Mouse (Mus musculus): Measurements from ENCODE around the gene Sp140. TPM values are rescaled to one million over a fixed set of nuclear protein-coding genes. Genes with fewer than 3 reads are reported as not detected.
"Not testable (repeated sequence)": the region's sequence is repeated elsewhere in the genome, so short reads cannot be mapped to it uniquely, and the experiment has no call there.

Sp140 gene
- polyA plus RNA-seq, 1 experiment from 2014 or later: 1.2 TPM

GRCm38 (mm10) chr1:85615819-85616218 is 15.6 kb downstream of the Sp140 start:
- H3K4me1 ChIP-seq (ENCODE audit: control insufficient read depth, insufficient read depth, low read length); H3K9me3 ChIP-seq (ENCODE audit: control insufficient read depth, low read length); H3K36me3 ChIP-seq (ENCODE audit: control insufficient read depth, insufficient read depth, low read length); H3K27me3 ChIP-seq (ENCODE audit: control insufficient read depth, insufficient read depth, low read length); H3K4me2 ChIP-seq (ENCODE audit: low read depth, severe bottlenecking); ATAC-seq (ENCODE audit: insufficient number of reproducible peaks, low FRiP score, low TSS enrichment, low read depth); H3K27ac ChIP-seq (replicated peaks; ENCODE audit: low read depth, low read length); H3K4me3 ChIP-seq (ENCODE audit: low read depth, low read length); H3K9ac ChIP-seq (ENCODE audit: low read length); DNase-seq (ENCODE audit: low spot score): not testable (repeated sequence)
- WGBS: 63% methylated on average over 3 of the region's 3 CpGs

GRCm38 (mm10) chr1:85617161-85617560 is 17.0 kb downstream of the Sp140 start:
- not testable (repeated sequence) for DNase-seq (ENCODE audit: low spot score); H3K4me3 ChIP-seq (ENCODE audit: low read depth, low read length); H3K27me3 ChIP-seq (ENCODE audit: control insufficient read depth, insufficient read depth, low read length); H3K9me3 ChIP-seq (ENCODE audit: control insufficient read depth, low read length); H3K4me2 ChIP-seq (ENCODE audit: low read depth, severe bottlenecking); H3K27ac ChIP-seq (replicated peaks; ENCODE audit: low read depth, low read length); H3K9ac ChIP-seq (ENCODE audit: low read length); H3K4me1 ChIP-seq (ENCODE audit: control insufficient read depth, insufficient read depth, low read length); H3K36me3 ChIP-seq (ENCODE audit: control insufficient read depth, insufficient read depth, low read length); ATAC-seq (ENCODE audit: insufficient number of reproducible peaks, low FRiP score, low TSS enrichment, low read depth)
- WGBS: 71% methylated on average over 4 of the region's 5 CpGs

GRCm38 (mm10) chr1:85618689-85619088 is 18.5 kb downstream of the Sp140 start:
- H3K4me1 ChIP-seq (ENCODE audit: control insufficient read depth, insufficient read depth, low read length); H3K9ac ChIP-seq (ENCODE audit: low read length); ATAC-seq (ENCODE audit: insufficient number of reproducible peaks, low FRiP score, low TSS enrichment, low read depth); H3K27ac ChIP-seq (replicated peaks; ENCODE audit: low read depth, low read length); H3K4me2 ChIP-seq (ENCODE audit: low read depth, severe bottlenecking); H3K4me3 ChIP-seq (ENCODE audit: low read depth, low read length); H3K9me3 ChIP-seq (ENCODE audit: control insufficient read depth, low read length); H3K36me3 ChIP-seq (ENCODE audit: control insufficient read depth, insufficient read depth, low read length); DNase-seq (ENCODE audit: low spot score); H3K27me3 ChIP-seq (ENCODE audit: control insufficient read depth, insufficient read depth, low read length): not testable (repeated sequence)
- WGBS: 55% methylated on average over 1 of the region's 1 CpGs

GRCm38 (mm10) chr1:85636936-85637335 is 36.8 kb downstream of the Sp140 start:
- not testable (repeated sequence) for H3K9me3 ChIP-seq (ENCODE audit: control insufficient read depth, low read length); ATAC-seq (ENCODE audit: insufficient number of reproducible peaks, low FRiP score, low TSS enrichment, low read depth); H3K27ac ChIP-seq (replicated peaks; ENCODE audit: low read depth, low read length); H3K9ac ChIP-seq (ENCODE audit: low read length); H3K4me2 ChIP-seq (ENCODE audit: low read depth, severe bottlenecking); H3K36me3 ChIP-seq (ENCODE audit: control insufficient read depth, insufficient read depth, low read length); DNase-seq (ENCODE audit: low spot score); H3K27me3 ChIP-seq (ENCODE audit: control insufficient read depth, insufficient read depth, low read length); H3K4me3 ChIP-seq (ENCODE audit: low read depth, low read length); H3K4me1 ChIP-seq (ENCODE audit: control insufficient read depth, insufficient read depth, low read length)
- WGBS: 61% methylated on average over 3 of the region's 3 CpGs

- not testable (repeated sequence) for DNase-seq (ENCODE audit: low spot score); ATAC-seq (ENCODE audit: insufficient number of reproducible peaks, low FRiP score, low TSS enrichment, low read depth); H3K36me3 ChIP-seq (ENCODE audit: control insufficient read depth, insufficient read depth, low read length); H3K4me2 ChIP-seq (ENCODE audit: low read depth, severe bottlenecking); H3K4me1 ChIP-seq (ENCODE audit: control insufficient read depth, insufficient read depth, low read length); H3K9ac ChIP-seq (ENCODE audit: low read length); H3K4me3 ChIP-seq (ENCODE audit: low read depth, low read length); H3K27ac ChIP-seq (replicated peaks; ENCODE audit: low read depth, low read length); H3K27me3 ChIP-seq (ENCODE audit: control insufficient read depth, insufficient read depth, low read length); H3K9me3 ChIP-seq (ENCODE audit: control insufficient read depth, low read length)
- 85% methylated on average over 4 of the region's 4 CpGs for WGBS
These were observed 38.0 kb downstream of the Sp140 start for GRCm38 (mm10) chr1:85638144-85638543.

GRCm38 (mm10) chr1:85649881-85650280 is 49.7 kb downstream of the Sp140 start, which contains the start of gene Sp100:
Sp100 (plus strand) TSS chr1:85649988.
- H3K27me3 ChIP-seq (ENCODE audit: control insufficient read depth, insufficient read depth, low read length); H3K4me3 ChIP-seq (ENCODE audit: low read depth, low read length); H3K9ac ChIP-seq (ENCODE audit: low read length); H3K4me2 ChIP-seq (ENCODE audit: low read depth, severe bottlenecking); ATAC-seq (ENCODE audit: insufficient number of reproducible peaks, low FRiP score, low TSS enrichment, low read depth); DNase-seq (ENCODE audit: low spot score); H3K27ac ChIP-seq (replicated peaks; ENCODE audit: low read depth, low read length); H3K36me3 ChIP-seq (ENCODE audit: control insufficient read depth, insufficient read depth, low read length); H3K4me1 ChIP-seq (ENCODE audit: control insufficient read depth, insufficient read depth, low read length); H3K9me3 ChIP-seq (ENCODE audit: control insufficient read depth, low read length): not testable (repeated sequence)
- WGBS: 76% methylated on average over 6 of the region's 6 CpGs

- not testable (repeated sequence) for H3K27ac ChIP-seq (replicated peaks; ENCODE audit: low read depth, low read length); DNase-seq (ENCODE audit: low spot score); ATAC-seq (ENCODE audit: insufficient number of reproducible peaks, low FRiP score, low TSS enrichment, low read depth); H3K4me3 ChIP-seq (ENCODE audit: low read depth, low read length); H3K9ac ChIP-seq (ENCODE audit: low read length); H3K36me3 ChIP-seq (ENCODE audit: control insufficient read depth, insufficient read depth, low read length); H3K4me2 ChIP-seq (ENCODE audit: low read depth, severe bottlenecking); H3K9me3 ChIP-seq (ENCODE audit: control insufficient read depth, low read length); H3K4me1 ChIP-seq (ENCODE audit: control insufficient read depth, insufficient read depth, low read length); H3K27me3 ChIP-seq (ENCODE audit: control insufficient read depth, insufficient read depth, low read length)
- WGBS: 81% methylated on average over 3 of the region's 5 CpGs
These were observed 50.3 kb downstream of the Sp140 start for GRCm38 (mm10) chr1:85650524-85650923.

- DNase-seq (ENCODE audit: low spot score); H3K27me3 ChIP-seq (ENCODE audit: control insufficient read depth, insufficient read depth, low read length); H3K4me1 ChIP-seq (ENCODE audit: control insufficient read depth, insufficient read depth, low read length); H3K4me3 ChIP-seq (ENCODE audit: low read depth, low read length); H3K9me3 ChIP-seq (ENCODE audit: control insufficient read depth, low read length); H3K27ac ChIP-seq (replicated peaks; ENCODE audit: low read depth, low read length); H3K9ac ChIP-seq (ENCODE audit: low read length); H3K36me3 ChIP-seq (ENCODE audit: control insufficient read depth, insufficient read depth, low read length); ATAC-seq (ENCODE audit: insufficient number of reproducible peaks, low FRiP score, low TSS enrichment, low read depth); H3K4me2 ChIP-seq (ENCODE audit: low read depth, severe bottlenecking): not testable (repeated sequence)
- 86% methylated on average over 13 of the region's 13 CpGs for WGBS
These were observed 51.6 kb downstream of the Sp140 start for GRCm38 (mm10) chr1:85651770-85652275.

GRCm38 (mm10) chr1:85657211-85657610 is 57.0 kb downstream of the Sp140 start:
- not testable (repeated sequence) for H3K27me3 ChIP-seq (ENCODE audit: control insufficient read depth, insufficient read depth, low read length); H3K4me1 ChIP-seq (ENCODE audit: control insufficient read depth, insufficient read depth, low read length); H3K36me3 ChIP-seq (ENCODE audit: control insufficient read depth, insufficient read depth, low read length); H3K4me3 ChIP-seq (ENCODE audit: low read depth, low read length); DNase-seq (ENCODE audit: low spot score); H3K9me3 ChIP-seq (ENCODE audit: control insufficient read depth, low read length); H3K27ac ChIP-seq (replicated peaks; ENCODE audit: low read depth, low read length); H3K4me2 ChIP-seq (ENCODE audit: low read depth, severe bottlenecking); ATAC-seq (ENCODE audit: insufficient number of reproducible peaks, low FRiP score, low TSS enrichment, low read depth); H3K9ac ChIP-seq (ENCODE audit: low read length)
- 95% methylated on average over 2 of the region's 2 CpGs for WGBS
